Mouse (Mus musculus) cortical plate, adult 2 months (tissue): ENCODE measurements around the gene Col26a1.

ENCODE experiments used
- CTCF ChIP-seq: fragments of 200-500 bp; IDR thresholded peaks from 2 replicates; pipeline ENCODE4 v1.5.1; 2011; ENCODE audit warnings: mild to moderate bottlenecking, control low read depth, low read length; ENCODE audit not compliant: insufficient read depth; ENCODE audit errors: extremely low read depth
- POLR2A ChIP-seq: fragments of 200-500 bp; IDR thresholded peaks from 2 replicates; pipeline ENCODE4 v1.6.1; 2011; ENCODE audit warnings: mild to moderate bottlenecking, low read length, control low read depth; ENCODE audit not compliant: insufficient read depth; ENCODE audit errors: extremely low read depth

- no peak for TF ChIP-seq CTCF
- no peak for TF ChIP-seq POLR2A
These were observed 32.3 kb downstream of the Col26a1 start for GRCm38 (mm10) chr5:136850716-136851115.
